Mouse (Mus musculus): ENCODE measurements at regions not wholly inside any gene's neighbourhood (a gene's known extent, or its start where the extent isn't known, plus 50 kb on each side); places are given as distances from the start of the nearest gene placed in this dataset.

DNA sequence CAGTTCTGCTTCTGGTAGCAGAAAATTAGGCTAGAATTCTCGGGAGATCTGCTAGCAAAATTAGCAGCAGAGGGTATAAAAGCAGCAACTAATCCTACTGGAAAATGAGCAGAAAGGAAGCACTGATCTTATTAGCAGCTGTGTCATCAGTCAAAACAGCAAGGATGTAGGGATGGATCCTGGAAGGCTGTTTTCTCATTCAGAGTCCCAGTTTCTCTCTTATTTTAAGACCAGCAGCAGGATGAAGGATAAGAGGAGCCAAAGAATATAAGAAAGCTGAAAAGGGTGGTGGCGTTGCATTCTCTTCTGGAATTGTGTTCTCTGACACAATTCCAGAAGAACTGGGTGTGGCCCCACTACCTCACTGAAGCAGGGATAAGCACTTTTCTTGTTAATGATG, 123.0 kb upstream of the Pja2 start:
- no peak overlapping the region for H3K27ac ChIP-seq (ENCODE audit: control insufficient read depth, low read depth, low read length)
- H3K4me1 ChIP-seq (ENCODE audit: control insufficient read depth in 1 of 2, insufficient read depth in 2 of 2, low read length in 2 of 2), result no peaks in the 10 kb centered on the region
- H3K9ac ChIP-seq (ENCODE audit: control insufficient read depth, low read depth, low read length, poor library complexity, severe bottlenecking), result no peak overlapping the region
- H3K79me2 ChIP-seq (ENCODE audit: control insufficient read depth, insufficient read depth, low read length, poor library complexity), result no peaks in the 10 kb centered on the region
- no peak overlapping the region for H3K4me3 ChIP-seq (ENCODE audit: control insufficient read depth in 1 of 2, insufficient read depth in 1 of 2, low read depth in 2 of 2, low read length in 2 of 2)
- H3K36me3 ChIP-seq (ENCODE audit: control insufficient read depth in 1 of 2, insufficient read depth in 2 of 2, low read length in 2 of 2), result no peaks in the 10 kb centered on the region
- H3K9me3 ChIP-seq (replicated peaks; ENCODE audit: insufficient read depth, low read length), result no peaks in the 10 kb centered on the region
- no peaks in the 10 kb centered on the region; a peak in 1 of 4 replicates for H3K27me3 ChIP-seq (ENCODE audit: control insufficient read depth in 1 of 2, insufficient read depth in 2 of 2, low read length in 2 of 2)
- DNase-seq (ENCODE audit: low read depth, low spot score), result no peak
- TF ChIP-seq MAFK (IDR thresholded peaks at IDR 0.05; ENCODE audit: borderline replicate concordance, low read depth, low read length), result no peak
- TF ChIP-seq MAZ (IDR thresholded peaks at IDR 0.05; ENCODE audit: low read depth, low read length), result no peak
- no peak for TF ChIP-seq CTCF (IDR thresholded peaks at IDR 0.05 in 2 of 3, conservative IDR thresholded peaks at IDR 0.05 in 1 of 3; ENCODE audit: control insufficient read depth in 1 of 3, insufficient read depth in 1 of 3, low read depth in 2 of 3, low read length in 3 of 3, poor library complexity in 1 of 3, severe bottlenecking in 1 of 3)
- TF ChIP-seq CHD2 (IDR thresholded peaks at IDR 0.05; ENCODE audit: low read length), result no peak
- TF ChIP-seq ZKSCAN1 (IDR thresholded peaks at IDR 0.05; ENCODE audit: low read depth, low read length), result no peak
- no peak for TF ChIP-seq RCOR1 (IDR thresholded peaks at IDR 0.05; ENCODE audit: low read depth, low read length)
- no peak for TF ChIP-seq GATA1 (IDR thresholded peaks at IDR 0.05; ENCODE audit: low read depth, low read length)
- no peak for TF ChIP-seq HCFC1 (IDR thresholded peaks at IDR 0.05; ENCODE audit: low read depth, low read length)
- no peak for TF ChIP-seq TCF12 (IDR thresholded peaks at IDR 0.05; ENCODE audit: low read depth, low read length)
- TF ChIP-seq MEF2A (IDR thresholded peaks at IDR 0.05; ENCODE audit: extremely low read depth, insufficient replicate concordance, low read depth, low read length, poor library complexity, severe bottlenecking), result no peak
- no peak for TF ChIP-seq KAT2A (conservative IDR thresholded peaks at IDR 0.05; ENCODE audit: low read depth, low read length)
- no peak for TF ChIP-seq TAL1 (IDR thresholded peaks at IDR 0.05; ENCODE audit: low read length)
- TF ChIP-seq EP300 (IDR thresholded peaks at IDR 0.05; ENCODE audit: low read depth in 1 of 2, low read length in 2 of 2), result no peak
- TF ChIP-seq POLR2A (IDR thresholded peaks at IDR 0.05; ENCODE audit: control insufficient read depth in 1 of 2, insufficient read depth in 1 of 2, low read depth in 1 of 2, low read length in 2 of 2, poor library complexity in 1 of 2), result no peak
- no peak for TF ChIP-seq SIN3A (IDR thresholded peaks at IDR 0.05; ENCODE audit: low read length)
- TF ChIP-seq POLR2AphosphoS2 (IDR thresholded peaks at IDR 0.05; ENCODE audit: low read length), result no peak

GRCm38 (mm10) chr17:64466273-64466672, 134.3 kb upstream of the Man2a1 start:
- Histone ChIP-seq H3K27ac (ENCODE audit: control insufficient read depth, low read depth, low read length) (no peak overlapping the region), H3K79me2 (ENCODE audit: control insufficient read depth, insufficient read depth, low read length, poor library complexity) (no peaks in the 10 kb centered on the region), H3K27me3 (ENCODE audit: control insufficient read depth in 1 of 2, insufficient read depth in 2 of 2, low read length in 2 of 2) (peaks cover 0 to 3% of the 10 kb centered on the region in 2 experiments; a peak in 1 of 4 replicates), H3K4me1 (ENCODE audit: control insufficient read depth in 1 of 2, insufficient read depth in 2 of 2, low read length in 2 of 2) (no peaks in the 10 kb centered on the region), H3K9ac (ENCODE audit: control insufficient read depth, low read depth, low read length, poor library complexity, severe bottlenecking) (no peak overlapping the region), H3K9me3 (replicated peaks; ENCODE audit: insufficient read depth, low read length) (no peaks in the 10 kb centered on the region), H3K4me3 (ENCODE audit: control insufficient read depth in 1 of 2, insufficient read depth in 1 of 2, low read depth in 2 of 2, low read length in 2 of 2) (no peak overlapping the region), H3K36me3 (ENCODE audit: control insufficient read depth in 1 of 2, insufficient read depth in 2 of 2, low read length in 2 of 2) (no peaks in the 10 kb centered on the region)
- no peak for DNase-seq (ENCODE audit: low read depth, low spot score)
- TF ChIP-seq BHLHE40 (IDR thresholded peaks at IDR 0.05; ENCODE audit: borderline replicate concordance, low read depth, low read length) (no peak), SIN3A (IDR thresholded peaks at IDR 0.05; ENCODE audit: low read length) (no peak), GATA1 (IDR thresholded peaks at IDR 0.05; ENCODE audit: low read depth, low read length) (no peak), CHD2 (IDR thresholded peaks at IDR 0.05; ENCODE audit: low read length) (no peak), ZMIZ1 (IDR thresholded peaks at IDR 0.05; ENCODE audit: low read depth, low read length) (no peak), TBP (IDR thresholded peaks at IDR 0.05; ENCODE audit: low read depth, low read length) (no peak), UBTF (IDR thresholded peaks at IDR 0.05; ENCODE audit: borderline replicate concordance, insufficient read depth, low read depth, low read length) (no peak), ZNF384 (IDR thresholded peaks at IDR 0.05; ENCODE audit: low read depth, low read length) (no peak), E2F4 (IDR thresholded peaks at IDR 0.05; ENCODE audit: borderline replicate concordance, low read depth, low read length) (no peak), MYB (IDR thresholded peaks at IDR 0.05; ENCODE audit: low read depth, low read length) (no peak), TAL1 (IDR thresholded peaks at IDR 0.05; ENCODE audit: low read length) (no peak), USF1 (IDR thresholded peaks at IDR 0.05; ENCODE audit: low read depth, low read length) (no peak), MAX (IDR thresholded peaks at IDR 0.05; ENCODE audit: low read length) (no peak)
